In genomic region chr1:193738821-193739220, GRCm38 (mm10) we compare ENCODE assay signal across 10 mouse cellular contexts.
DNase-seq lines count a peak whose midpoint lies in the region; ATAC-seq and TF ChIP-seq lines count a peak whose summit lies in the region.
"Had no signal": no experiment of that assay in that cellular context is flagged by ENCODE, and none has a peak within 500 bp of the region (broad histone marks: within the 10 kb centered on the region; RNA-seq: fewer than 3 reads in every experiment).

No protein-coding gene starts in this region.

- no peak overlapping the region for H3K27ac ChIP-seq in liver, postnatal 0 days (ENCODE audit: low read depth)
- H3K27ac ChIP-seq in embryonic facial prominence, embryonic 11.5 days (replicated peaks; ENCODE audit: low read depth, low read length) = no peak overlapping the region
- H3K27ac ChIP-seq: left cerebral cortex, adult 2 months; macrophage had no signal

- H3K9me3 ChIP-seq in liver, postnatal 0 days (ENCODE audit: low read length) = no peaks in the 10 kb centered on the region
- H3K9me3 ChIP-seq in embryonic facial prominence, embryonic 11.5 days (replicated peaks; ENCODE audit: control insufficient read depth, low read length) = no peaks in the 10 kb centered on the region

- H3K36me3 ChIP-seq in liver, postnatal 0 days (replicated peaks; ENCODE audit: insufficient read depth, low read length) = no peaks in the 10 kb centered on the region
- H3K36me3 ChIP-seq in embryonic facial prominence, embryonic 11.5 days (replicated peaks; ENCODE audit: control insufficient read depth, insufficient read depth, low read depth, low read length) = no peaks in the 10 kb centered on the region

- no peak for TF ChIP-seq CTCF in liver, postnatal 0 days (IDR thresholded peaks at IDR 0.05; ENCODE audit: low read depth)

- no peak overlapping the region for H3K4me3 ChIP-seq in liver, postnatal 0 days (ENCODE audit: low read depth, low read length)
- no peak overlapping the region for H3K4me3 ChIP-seq in embryonic facial prominence, embryonic 11.5 days (ENCODE audit: low read depth, low read length)
- H3K4me3 ChIP-seq: left cerebral cortex, adult 2 months had no signal

- no peak overlapping the region for H3K9ac ChIP-seq in liver, postnatal 0 days (replicated peaks)
- H3K9ac ChIP-seq in embryonic facial prominence, embryonic 11.5 days (replicated peaks; ENCODE audit: low read length) = no peak overlapping the region

- WGBS in liver, postnatal 0 days (ENCODE audit: insufficient replicate concordance) = 45% methylated on average over 6 of the region's 6 CpGs
- WGBS in embryonic facial prominence, embryonic 11.5 days = 61% methylated on average over 6 of the region's 6 CpGs

- no peak for TF ChIP-seq EP300 in liver, postnatal 0 days (IDR thresholded peaks at IDR 0.05; ENCODE audit: low read depth)

- DNase-seq in liver (peak; percentile 21), 416B (ENCODE audit: low read depth) (peak; percentile 6), ES-CJ7 (ENCODE audit: low read depth, low spot score) (peak; percentile 48)
- no peak for DNase-seq in liver, postnatal 0 days
- peak; percentile 66 for DNase-seq in embryonic facial prominence, embryonic 11.5 days (ENCODE audit: low spot score)
- DNase-seq in layer of hippocampus, adult 9-11 months = no peak
- no peak for DNase-seq in left cerebral cortex, postnatal 10 days (ENCODE audit: extremely low spot score in 1 of 2, low spot score in 2 of 2)
- DNase-seq: thymus, postnatal 36 days had no signal

- no peaks in the 10 kb centered on the region for H3K4me1 ChIP-seq in liver, postnatal 0 days (ENCODE audit: insufficient read depth)
- H3K4me1 ChIP-seq in embryonic facial prominence, embryonic 11.5 days (ENCODE audit: control insufficient read depth, insufficient read depth, low read length) = no peaks in the 10 kb centered on the region

- ATAC-seq in liver, postnatal 0 days = no peak
- no peak for ATAC-seq in embryonic facial prominence, embryonic 11.5 days (replicated peaks; ENCODE audit: insufficient number of reproducible peaks, low FRiP score, low TSS enrichment, low read depth)

- H3K27me3 ChIP-seq in liver, postnatal 0 days (ENCODE audit: insufficient read depth, low read length) = 0 out of 2 replicates have a peak, but pooled peaks cover 3% of the 10 kb centered on the region
- no peaks in the 10 kb centered on the region for H3K27me3 ChIP-seq in embryonic facial prominence, embryonic 11.5 days (ENCODE audit: control insufficient read depth, insufficient read depth, low read length)

- H3K4me2 ChIP-seq in liver, postnatal 0 days (ENCODE audit: low read depth, low read length) = no peak overlapping the region
- H3K4me2 ChIP-seq in embryonic facial prominence, embryonic 11.5 days (ENCODE audit: low read depth, low read length) = no peak overlapping the region

- intact Hi-C loops in left cerebral cortex, postnatal 10 days (cut with DNase I) = no loop called here

Comparison
In these comparisons a context has a peak if more than half of its experiments do, and no peak if none do; other contexts are left out.
1. DNase-seq: peak in liver (single experiment), 416B (single experiment), ES-CJ7 (single experiment) and embryonic facial prominence, embryonic 11.5 days (single experiment); none in liver, postnatal 0 days (single experiment), layer of hippocampus, adult 9-11 months (single experiment) and left cerebral cortex, postnatal 10 days (0 of 2).